Mouse (Mus musculus) layer of hippocampus, postnatal 25 days (tissue): ENCODE results near the gene Parvb. TPM values are rescaled to one million over a fixed set of nuclear protein-coding genes. Genes with fewer than 3 reads are reported as not detected.

Experiments
- DNase-seq, 2 experiments: peaks; one replicate each; pipeline ENCODE4 v3.0.0; 2022; ENCODE audit warnings: mixed read lengths in 2 of 2, low spot score in 1 of 2; ENCODE audit errors: extremely low spot score in 1 of 2
- total RNA-seq, 2 experiments: library from RNA; stranded (reverse); gene quantifications; 2 replicates each; pipeline ENCODE4 v1.2.3; 2021

The Parvb gene
- total RNA-seq, 2 experiments from 2014 or later: 43.5 to 44.3 TPM

DNA sequence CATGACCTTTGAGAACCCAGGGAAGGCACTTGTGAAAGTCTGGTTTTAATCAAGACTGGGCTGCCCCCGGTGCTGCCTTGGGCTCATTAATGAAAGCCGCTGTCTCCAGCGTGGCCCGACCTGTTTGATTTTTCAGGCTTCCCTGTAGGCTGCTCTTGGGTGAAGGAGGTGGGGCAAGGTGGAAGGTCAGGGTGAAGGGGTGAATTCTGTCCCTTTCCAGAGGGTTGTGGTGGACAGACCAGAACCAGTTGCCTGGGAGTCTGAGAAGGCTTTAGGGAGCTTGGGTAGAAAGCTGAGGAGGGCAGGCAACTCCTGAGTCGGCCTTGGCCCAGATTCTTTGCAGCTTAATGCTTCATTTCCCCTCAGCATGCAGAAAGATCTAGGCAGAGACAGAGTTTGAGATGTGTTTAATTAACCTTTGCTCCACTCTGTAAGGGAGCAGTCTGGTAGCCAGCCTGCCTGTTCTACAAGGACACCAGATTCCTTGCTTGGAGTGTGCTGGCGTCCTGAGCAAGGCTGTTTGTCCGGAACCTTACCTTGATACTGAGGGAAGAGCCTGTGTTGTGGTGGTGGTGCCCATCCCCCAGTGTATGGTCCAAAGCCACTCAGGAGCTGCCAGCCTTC is 15.3 kb upstream of the Parvb start:
- DNase-seq: no peak

DNA sequence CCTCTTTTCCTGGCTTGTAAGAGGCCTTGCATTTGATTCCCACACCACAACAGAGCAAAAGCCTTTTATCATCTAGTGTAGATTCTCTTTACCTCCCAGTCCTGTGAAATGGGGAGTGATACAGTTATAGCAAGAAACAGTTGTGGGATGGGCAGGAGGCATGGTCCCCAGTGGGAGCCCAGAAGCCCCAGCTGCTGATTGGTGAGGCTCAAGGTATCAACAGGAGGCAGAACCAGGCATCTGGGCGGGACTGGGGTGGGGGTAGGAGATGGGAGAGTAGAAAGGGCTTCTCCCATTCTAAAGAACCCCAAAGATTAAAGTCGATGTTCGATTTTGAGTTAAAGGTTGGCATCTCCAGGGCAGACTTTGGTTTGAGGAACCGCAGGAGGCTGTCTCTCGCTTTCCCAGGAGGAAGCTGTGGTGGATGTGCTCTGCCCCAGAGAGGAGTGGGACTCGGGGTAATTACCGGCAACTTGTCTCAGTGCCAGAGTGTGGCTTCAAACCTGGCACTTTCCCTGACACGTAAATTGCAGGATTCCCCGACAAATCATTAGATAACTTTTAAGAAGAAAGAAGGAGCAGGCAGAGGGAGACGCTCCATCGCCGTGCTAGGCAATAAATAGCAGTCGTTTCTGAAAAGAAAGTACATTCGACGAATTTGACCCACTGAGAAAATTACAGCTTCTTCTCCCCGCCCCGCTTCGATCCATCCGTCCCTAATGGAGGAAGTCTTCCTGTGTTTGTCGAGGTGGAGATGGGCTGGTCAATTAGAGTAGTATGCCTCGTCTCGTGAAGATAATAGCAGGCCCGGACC is 13.7 kb upstream of the Parvb start:
- no peak for DNase-seq

DNA sequence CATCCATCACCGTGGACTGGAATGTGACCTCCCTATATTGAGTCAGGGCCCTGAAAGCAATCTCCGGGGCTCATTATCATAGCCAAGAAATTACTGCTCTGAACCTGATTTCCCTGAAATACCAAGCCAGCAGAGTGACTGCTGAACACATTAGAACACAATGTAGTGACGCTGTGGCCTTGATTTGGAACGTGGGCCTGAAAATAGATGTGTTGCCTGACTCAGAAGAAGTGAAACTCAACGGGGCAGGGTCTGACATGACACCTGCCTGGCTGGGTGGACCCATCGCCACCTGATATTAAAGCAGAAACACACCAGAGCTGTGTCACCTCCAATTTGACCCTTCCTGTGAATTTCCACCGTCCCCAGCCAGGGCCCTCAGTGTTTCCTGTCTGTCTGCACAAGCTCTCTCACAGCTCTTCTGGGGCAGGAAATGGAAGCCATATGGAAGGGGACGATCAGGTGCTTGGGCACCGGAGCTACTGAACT is 13.0 kb upstream of the Parvb start:
- no peak for DNase-seq

DNA sequence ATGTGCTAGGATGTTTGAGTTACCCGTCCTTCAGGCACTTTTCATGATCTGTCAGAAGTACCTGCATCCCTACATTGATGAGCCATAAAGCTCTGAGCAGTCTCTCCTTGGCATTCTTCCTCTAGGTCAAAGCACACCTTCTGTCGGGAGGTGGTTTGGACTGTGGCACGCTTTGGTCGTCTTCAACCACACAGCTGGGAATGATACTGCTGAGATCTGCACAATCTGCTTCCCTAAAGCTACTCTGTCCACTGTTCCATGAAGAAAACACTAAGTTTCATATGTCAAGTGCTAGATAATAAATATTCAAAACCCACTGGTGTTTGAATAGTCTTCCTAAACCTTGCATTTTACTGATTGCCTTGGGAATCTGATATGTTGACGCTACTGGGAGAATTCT is 10.3 kb upstream of the Parvb start:
- DNase-seq: no peak

DNA sequence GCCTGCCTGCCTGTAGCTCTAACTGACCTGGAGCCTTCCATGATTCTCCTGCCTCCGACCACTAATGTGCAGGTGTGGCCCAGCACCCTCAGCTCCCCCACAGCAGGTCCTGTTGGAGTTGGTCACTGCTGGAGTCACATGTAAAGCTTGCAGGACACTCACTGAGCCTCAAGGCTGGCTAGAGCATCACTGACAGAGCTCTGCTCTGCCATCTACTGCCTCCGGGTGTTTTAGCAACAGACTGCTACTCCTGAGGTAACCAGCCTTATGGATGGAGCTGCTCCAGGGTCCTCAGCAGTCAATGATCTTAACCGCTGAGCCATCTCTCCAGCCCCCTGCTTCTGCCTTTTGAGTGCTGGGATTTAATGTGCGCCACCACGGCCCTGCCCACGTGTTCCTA is 8.4 kb upstream of the Parvb start:
- DNase-seq: no peak

DNA sequence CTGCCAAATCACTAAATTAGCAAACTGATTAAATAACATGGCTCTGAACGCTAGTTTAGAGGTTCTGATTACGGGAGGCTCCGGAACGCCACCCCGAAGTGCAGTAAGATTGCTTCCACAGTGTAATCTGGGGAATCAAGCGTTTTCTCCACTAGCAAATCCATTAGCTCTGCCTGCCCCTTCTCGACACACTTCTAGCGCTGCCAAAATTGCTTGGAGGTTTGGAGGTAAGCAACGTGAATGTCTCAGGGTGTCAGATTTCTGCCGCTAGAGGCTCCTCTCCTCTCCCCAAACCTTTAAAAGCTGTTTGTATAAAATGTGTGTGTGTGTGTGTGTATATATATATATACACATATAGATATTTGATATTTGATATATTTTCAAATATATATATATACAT is 7.1 kb upstream of the Parvb start:
- no peak for DNase-seq

DNA sequence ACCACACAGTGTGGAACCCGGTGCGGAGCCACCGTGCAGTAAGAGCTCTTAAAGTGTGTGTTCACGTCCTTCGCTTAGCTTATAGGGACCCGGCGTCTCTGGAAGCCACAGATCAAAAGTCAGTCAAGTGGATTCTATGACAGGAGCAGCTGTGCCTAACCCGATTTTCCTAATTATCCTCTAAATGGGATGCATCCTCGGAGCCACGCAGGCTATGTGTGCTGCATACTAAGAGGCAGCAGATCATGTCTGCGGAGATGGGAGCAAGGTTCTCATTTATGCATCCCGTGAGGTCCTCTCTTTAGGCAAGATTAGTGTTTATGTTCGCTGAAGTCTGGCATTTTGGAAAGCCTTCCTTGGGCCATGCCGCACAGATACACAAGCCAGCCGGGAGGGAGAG is 4.9 kb upstream of the Parvb start:
- no peak for DNase-seq

DNA sequence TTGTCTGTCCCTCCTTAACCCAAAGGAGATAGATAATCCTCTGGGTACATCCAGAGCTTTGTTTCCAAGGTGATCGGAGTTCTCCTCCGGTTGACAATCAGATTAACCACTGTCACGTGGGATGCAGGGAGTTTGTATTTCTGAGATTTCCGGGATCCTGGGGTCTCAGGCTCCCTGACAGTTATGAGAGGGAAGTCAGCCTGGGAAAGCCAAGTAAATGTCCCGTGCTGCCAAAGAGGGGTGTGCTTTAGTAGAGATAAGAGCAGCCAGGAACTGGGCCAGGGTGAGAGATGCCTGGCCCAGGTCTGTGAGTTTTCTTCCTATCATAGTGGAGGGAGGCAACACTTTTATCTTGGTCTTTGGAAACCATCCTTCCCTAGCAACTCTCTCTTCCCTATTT is 1.2 kb upstream of the Parvb start:
- DNase-seq: no peak

DNA sequence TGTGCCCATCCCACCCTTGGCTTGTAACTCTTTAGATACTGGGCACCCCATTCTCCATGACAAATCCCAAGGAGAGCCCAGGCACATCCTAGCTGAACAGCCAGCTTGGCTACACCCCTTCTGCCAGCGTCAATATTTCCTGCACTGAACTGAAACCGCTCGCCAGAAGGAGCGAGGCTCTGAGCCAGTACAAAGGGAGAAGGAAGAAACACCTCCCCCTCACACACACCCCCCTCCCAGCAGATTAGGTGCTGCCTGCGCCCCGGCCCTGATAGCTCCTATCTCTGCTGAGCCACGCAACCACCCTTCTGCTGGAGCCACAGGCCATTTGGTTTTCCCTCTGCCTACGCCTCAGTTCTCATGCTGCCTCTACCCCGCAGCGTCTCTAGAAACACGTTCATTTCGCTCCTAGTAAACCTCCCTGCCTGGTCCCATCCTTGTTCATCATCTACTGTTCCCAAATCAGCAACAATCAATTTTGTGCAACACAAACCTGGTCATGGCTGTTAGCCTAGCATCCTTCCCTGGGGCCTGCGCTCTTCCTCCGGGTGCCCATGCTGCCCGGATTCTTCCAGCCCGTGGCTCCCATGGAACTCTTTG is 630 bp upstream of the Parvb start:
- DNase-seq: peak; percentile 39 to 59

DNA sequence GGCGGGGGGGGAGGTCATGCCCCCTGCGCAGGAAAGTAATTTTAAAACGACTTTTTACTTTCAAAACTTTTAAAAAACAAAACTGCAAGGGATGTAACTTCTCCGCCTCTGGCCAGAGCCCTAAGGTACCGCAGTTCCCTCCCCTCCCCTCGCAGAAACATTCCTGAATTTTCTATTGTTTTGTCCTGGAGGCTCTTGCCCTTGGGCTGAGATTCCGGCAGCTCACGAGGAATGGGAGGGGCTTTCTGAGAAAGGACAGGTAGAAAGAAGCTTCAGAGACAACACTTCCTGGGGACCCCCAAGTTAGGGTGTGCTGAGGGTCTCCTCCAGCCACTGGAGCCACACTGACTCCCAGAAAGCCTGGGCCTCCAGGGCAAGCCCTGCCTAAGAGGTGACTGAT is 766 bp downstream of the Parvb start:
- no peak for DNase-seq

DNA sequence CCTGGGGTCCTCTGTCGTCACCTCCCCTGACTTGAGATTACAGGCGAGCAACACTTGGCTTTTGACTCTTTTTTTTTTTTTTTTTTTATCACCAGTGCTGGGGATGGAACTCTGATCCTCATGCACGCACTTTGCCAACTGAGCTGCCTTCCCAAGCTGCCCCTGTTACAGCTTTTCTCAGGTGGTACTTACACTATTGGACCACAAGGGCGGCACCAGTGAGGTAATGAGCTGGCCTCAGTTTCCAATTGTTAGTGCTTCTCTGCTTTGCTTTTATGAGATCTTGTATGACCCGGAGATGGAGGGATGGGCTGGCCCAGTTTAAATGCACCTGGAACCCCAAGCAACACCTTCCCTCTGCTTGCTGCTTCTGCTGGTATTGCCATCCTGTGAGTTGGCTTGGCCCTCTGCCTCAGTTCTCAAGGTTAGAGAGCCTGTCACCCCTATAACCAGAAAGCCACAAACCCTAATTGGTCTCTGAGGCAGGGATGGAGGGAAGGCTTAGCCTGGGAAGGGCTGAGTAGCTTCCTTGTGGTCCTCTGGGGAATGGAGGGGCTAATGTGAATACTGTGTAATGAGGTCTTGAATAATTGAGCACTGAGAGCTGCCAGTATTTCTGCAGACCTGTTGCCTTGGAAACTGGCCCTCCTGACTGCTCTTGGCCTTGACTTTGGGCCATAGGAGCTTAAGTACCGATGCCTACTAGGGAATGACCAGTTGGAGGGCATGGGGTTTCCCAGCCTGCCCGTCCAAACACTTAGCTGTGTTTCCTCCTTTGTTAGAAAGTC is 3.1 kb downstream of the Parvb start:
- DNase-seq: no peak

DNA sequence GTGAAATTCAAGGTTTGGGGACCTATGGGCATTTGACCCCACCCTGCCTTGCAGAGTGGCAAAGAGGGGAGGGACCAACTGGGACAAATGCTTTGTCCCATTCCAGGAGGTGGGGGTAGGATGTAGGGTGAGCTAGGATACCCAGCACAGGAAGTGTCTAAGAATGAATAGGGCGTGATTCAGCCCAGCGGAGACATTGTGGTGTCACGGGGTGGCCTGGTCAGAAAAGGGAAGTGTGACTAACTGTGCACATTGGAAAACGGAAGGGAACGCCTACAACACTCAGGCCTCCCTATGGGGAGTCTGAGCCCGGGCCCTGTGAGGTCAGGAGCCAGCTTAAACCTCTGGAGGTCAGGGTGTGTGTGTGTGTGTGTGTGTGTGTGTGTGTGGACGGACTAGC is 3.8 kb downstream of the Parvb start:
- DNase-seq: no peak

DNA sequence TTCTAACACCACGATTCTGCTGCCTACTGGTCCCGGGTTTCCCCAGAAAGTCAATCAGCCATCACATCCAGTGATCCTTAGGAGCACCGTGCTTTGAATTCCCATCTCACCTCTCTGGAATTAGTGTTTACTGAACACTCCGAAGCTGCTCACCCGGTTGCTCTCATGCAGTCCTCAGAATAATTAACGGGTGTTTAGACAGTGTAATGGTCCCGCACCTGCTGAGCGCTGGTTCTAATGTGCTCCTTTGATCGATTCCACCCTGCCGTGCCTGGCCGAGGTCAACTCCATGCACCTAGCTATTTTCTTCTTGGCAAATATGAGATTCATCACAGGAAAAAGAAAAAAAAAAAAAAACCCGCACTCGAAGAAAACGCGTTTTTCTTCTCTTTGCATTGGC is 6.7 kb downstream of the Parvb start:
- DNase-seq: no peak

DNA sequence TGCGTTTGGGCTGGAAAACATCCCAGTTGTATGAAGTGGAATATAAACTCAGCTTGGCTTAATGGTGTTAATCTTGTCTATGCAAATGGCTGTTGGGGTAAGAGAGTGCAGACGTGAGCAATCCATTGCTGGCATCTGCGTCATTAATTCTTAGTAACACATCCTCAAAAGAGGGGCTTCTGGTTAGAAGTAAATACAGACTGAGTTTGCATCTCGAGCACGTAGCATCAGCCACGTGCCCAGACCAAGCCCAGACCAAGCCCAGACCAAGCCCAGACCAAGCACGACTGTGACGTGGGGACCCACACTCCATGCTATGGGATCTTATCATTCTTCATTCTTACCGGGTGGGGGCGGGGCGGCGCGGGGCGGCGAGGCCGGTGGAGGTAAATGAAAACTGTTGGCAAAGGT is 7.2 kb downstream of the Parvb start:
- DNase-seq: no peak

DNA sequence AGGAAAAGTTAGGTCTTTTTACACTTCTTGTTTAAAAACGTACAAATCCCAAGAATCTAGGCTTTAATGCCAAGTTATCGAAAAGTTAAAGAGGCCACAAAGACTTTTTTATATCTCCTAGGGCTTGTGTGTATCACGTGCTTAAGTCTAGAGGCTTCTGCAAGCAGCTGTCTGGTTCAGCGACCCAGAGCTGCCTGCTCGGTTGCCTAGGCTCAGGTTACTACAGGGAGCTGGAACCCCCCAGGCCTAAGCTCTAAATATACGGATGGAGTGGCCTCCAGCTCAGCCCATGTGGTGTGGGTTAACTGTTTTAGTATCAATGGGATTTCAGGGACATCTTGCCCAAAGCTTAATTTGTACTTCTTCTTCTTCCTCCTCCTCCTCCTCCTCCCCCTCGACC is 9.7 kb downstream of the Parvb start:
- DNase-seq: no peak

DNA sequence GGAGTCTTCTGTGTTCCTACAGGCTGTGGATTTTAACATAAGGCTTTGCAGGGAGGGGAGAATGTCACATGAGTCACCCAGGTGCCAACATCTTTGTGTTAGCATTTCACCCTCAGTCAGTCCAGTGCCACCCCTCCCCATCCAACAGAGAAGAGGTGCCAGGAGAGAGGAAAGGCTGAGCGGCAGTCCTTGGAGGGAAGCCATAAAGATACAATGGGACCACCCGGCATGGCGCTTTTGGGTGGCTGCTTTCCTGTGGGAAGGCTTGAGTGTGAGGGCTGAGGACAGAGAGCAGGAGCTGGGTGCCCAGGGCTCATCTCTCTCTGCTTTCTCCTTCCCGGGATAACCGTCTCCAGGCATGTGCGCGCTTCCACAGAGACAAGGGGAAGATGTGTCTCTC is 13.3 kb downstream of the Parvb start:
- no peak for DNase-seq

DNA sequence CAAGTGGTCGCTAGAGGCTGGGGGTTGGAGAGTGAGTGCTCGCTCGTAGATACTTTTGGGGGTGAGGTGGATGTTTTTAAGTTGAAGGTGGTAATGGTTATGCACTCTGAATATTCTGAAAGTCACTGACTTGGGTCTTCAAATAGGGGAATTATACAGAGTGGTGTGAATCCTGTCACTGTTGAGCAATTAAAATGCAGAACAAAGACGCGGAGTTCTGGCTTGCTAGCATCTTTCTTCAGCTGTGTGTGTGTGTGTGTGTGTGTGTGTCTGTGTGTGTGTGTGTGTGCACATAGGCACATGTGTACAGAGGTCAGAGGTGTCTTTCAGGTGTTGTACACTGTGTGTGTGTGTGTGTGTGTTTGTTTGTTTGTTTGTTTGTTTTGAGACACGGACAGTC is 14.4 kb downstream of the Parvb start:
- no peak for DNase-seq

DNA sequence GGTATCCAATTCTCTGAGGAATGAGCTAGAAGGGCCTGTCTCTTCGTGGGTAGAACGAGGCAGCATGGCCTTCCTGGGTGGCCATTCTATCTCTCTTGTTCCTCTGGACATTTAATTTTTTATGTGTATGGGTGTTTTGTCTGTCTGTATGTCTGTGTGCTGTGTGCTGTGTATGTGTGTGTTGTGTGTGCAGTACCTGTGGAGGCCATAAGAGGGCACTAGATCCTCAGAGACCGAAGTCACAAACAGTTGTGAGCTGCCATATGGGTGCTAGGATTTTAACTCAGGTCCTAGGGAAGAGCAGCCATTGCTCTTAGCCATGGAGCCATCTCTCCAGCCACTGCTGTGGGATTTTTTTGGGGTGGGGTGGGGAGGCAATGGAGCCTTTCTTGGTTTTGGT is 15.5 kb downstream of the Parvb start:
- DNase-seq: no peak

DNA sequence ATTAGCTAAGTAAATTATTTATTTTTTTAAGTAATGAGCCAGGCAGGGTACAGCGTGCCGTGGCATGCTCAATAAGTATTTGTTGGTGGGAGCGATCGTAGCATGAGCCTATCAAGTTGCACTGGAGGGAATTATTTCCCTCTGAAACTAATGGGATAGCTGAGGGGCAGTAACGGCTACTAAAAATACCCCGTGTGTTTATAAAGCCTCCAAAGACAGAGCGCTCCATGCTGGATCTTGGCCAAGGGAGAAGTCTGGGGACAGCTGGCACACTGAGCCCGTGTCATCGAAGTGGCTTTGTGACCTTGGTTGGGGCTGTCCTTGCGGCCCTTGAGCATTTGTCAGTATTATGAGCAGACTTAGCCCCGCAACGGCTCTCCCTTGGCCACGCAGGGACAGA is 19.4 kb downstream of the Parvb start:
- DNase-seq: no peak

DNA sequence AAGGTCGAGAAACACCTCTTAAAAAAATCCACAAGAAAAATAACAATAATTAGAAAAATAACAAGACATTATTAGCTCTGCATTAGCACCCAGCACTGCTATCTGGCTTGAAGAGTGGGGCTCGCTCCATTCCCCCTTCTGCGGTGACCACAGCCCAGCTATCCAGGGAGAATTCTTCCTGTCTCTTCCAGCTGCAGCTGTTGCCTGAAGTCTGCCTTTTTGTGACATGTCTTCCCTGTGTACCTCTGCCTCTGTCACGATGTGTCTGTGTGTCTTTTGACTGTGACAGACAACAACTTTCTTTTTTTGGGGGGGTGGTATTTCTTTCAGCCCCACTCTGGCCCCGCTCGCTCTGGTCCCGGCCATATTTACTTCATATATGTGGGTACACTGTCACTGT is 20.8 kb downstream of the Parvb start:
- DNase-seq: no peak

DNA sequence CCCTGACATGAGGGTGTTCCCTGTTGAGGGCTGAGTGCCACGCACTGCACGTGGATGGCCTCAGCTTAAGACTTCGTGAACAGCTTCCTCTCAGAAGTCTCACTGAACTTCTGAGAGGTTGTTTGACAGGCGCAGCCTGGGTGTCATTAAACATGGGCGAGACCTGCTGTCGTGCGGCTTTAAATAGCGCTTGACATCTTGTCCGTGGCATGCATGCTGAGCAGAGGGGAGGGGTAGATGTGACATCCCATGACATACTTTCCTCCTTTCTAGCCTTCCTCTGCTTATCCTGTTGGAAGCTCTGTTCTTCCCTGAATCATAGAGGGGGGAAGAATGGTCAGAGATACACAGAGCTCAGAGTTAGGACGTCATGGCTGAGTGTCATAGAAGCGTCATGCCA is 21.9 kb downstream of the Parvb start:
- DNase-seq: no peak
